Mouse (Mus musculus) lung, embryonic 15.5 days (tissue): ENCODE measurements around the gene Ndufs2. TPM values are rescaled to one million over a fixed set of nuclear protein-coding genes. Genes with fewer than 3 reads are reported as not detected.

Experiments used
- ATAC-seq: fragments of 200-750 bp; cut with Nextera tagmentation; 2 replicates; pipeline ENCODE4 v1.8.0; 2017; ENCODE audit warnings: moderate number of reproducible peaks, borderline replicate concordance; ENCODE audit not compliant: low FRiP score, low TSS enrichment; ENCODE audit errors: extremely low read depth
- H3K27ac ChIP-seq: fragments of 300-500 bp; sonication (generic); 2 replicates; pipeline ENCODE4 v1.5.1; 2015; ENCODE audit warnings: moderate library complexity, mild to moderate bottlenecking, inconsistent platforms
- H3K27me3 ChIP-seq: fragments of 300-500 bp; sonication (generic); 2 replicates; pipeline ENCODE4 v1.6.1; 2015; ENCODE audit warnings: inconsistent platforms
- H3K36me3 ChIP-seq: fragments of 300-500 bp; sonication (generic); 2 replicates; pipeline ENCODE4 v1.6.1; 2015; ENCODE audit warnings: inconsistent platforms
- H3K4me1 ChIP-seq: fragments of 300-500 bp; sonication (generic); 2 replicates; pipeline ENCODE4 v1.6.1; 2015; ENCODE audit warnings: inconsistent platforms
- H3K4me2 ChIP-seq: fragments of 300-500 bp; sonication (generic); 2 replicates; pipeline ENCODE4 v1.6.1; 2015; ENCODE audit warnings: inconsistent platforms, mild to moderate bottlenecking, moderate library complexity
- H3K4me3 ChIP-seq: fragments of 300-500 bp; sonication (generic); 2 replicates; pipeline ENCODE4 v1.5.1; 2015; ENCODE audit warnings: mild to moderate bottlenecking, inconsistent platforms
- H3K9ac ChIP-seq: fragments of 300-500 bp; sonication (generic); 2 replicates; pipeline ENCODE4 v1.6.1; 2015; ENCODE audit warnings: inconsistent platforms
- H3K9me3 ChIP-seq: fragments of 300-500 bp; sonication (generic); 2 replicates; pipeline ENCODE4 v1.6.1; 2016; ENCODE audit warnings: inconsistent platforms
- WGBS: fragments of 180-500 bp; shearing (Covaris S2); methylation state at CpG from one replicate; pipeline ENCODE4 v1.1.7; 2015; 5-methylcytosine and 5-hydroxymethylcytosine counted together
- polyA plus RNA-seq: library from polyadenylated mRNA; unstranded; fragments of >200 nt; fragmentation: Nextera tagmentation; extraction: Ambion mirVana; gene quantifications from 2 replicates; pipeline ENCODE4 v1.2.1, GENCODE M21; 2015

Gene Ndufs2
- polyA plus RNA-seq = 241 and 266 TPM in 2 replicates

- Histone ChIP-seq H3K4me3 (peak within 1 kb of the TSS; percentile 33), H3K9me3 (no peaks in the 10 kb centered on the region), H3K27me3 (0 out of 2 replicates have a peak, but pooled peaks cover 4% of the 10 kb centered on the region), H3K36me3 (no peaks in the 10 kb centered on the region), H3K4me1 (peaks cover 58% of the 10 kb centered on the region), H3K27ac (peak within 1 kb of the TSS; percentile 96), H3K9ac (peak within 1 kb of the TSS; percentile 29), H3K4me2 (peak within 1 kb of the TSS; percentile 63)
- 22% methylated on average over 26 of the region's 26 CpGs for WGBS
- ATAC-seq = no peak
Observed at GRCm38 (mm10) chr1:171250680-171251593, at the start of gene Ndufs2. Ndufs2 (minus strand) TSS chr1:171251388.

GRCm38 (mm10) chr1:171298226-171298625 is 47.0 kb upstream of the Ndufs2 start:
- H3K27me3 ChIP-seq = no peaks in the 10 kb centered on the region; the same call in 1 of the 2 replicates
- WGBS = 62% methylated on average over 3 of the region's 3 CpGs
- ATAC-seq = no peak
- no peak overlapping the region for H3K4me2 ChIP-seq
- H3K9ac ChIP-seq = no peak overlapping the region
- no peak overlapping the region for H3K27ac ChIP-seq
- H3K4me3 ChIP-seq = no peak overlapping the region
- H3K9me3 ChIP-seq = no peaks in the 10 kb centered on the region
- H3K4me1 ChIP-seq = peaks cover 7% of the 10 kb centered on the region; the same call in 1 of the 2 replicates
- H3K36me3 ChIP-seq = no peaks in the 10 kb centered on the region

GRCm38 (mm10) chr1:171295063-171295402 is 43.8 kb upstream of the Ndufs2 start:
- peak overlapping the region; percentile 70 for H3K4me2 ChIP-seq
- H3K4me1 ChIP-seq = peaks cover 9% of the 10 kb centered on the region; the same call in 1 of the 2 replicates
- WGBS = 13% methylated on average over 3 of the region's 3 CpGs
- ATAC-seq = peak; percentile 4; the same call in 1 of the 2 replicates
- H3K9me3 ChIP-seq = no peaks in the 10 kb centered on the region
- H3K27me3 ChIP-seq = no peaks in the 10 kb centered on the region; the same call in 1 of the 2 replicates
- H3K27ac ChIP-seq = peak overlapping the region; percentile 95
- peaks cover under 1% of the 10 kb centered on the region; the same call in 1 of the 2 replicates for H3K36me3 ChIP-seq
- H3K4me3 ChIP-seq = peak overlapping the region; percentile 74
- H3K9ac ChIP-seq = peak overlapping the region; percentile 81

GRCm38 (mm10) chr1:171294298-171295062 is 43.3 kb upstream of the Ndufs2 start, which contains the start of gene Ufc1:
Ufc1 (minus strand) TSS chr1:171295024.
- no peaks in the 10 kb centered on the region for H3K9me3 ChIP-seq
- peaks cover 6% of the 10 kb centered on the region; the same call in 1 of the 2 replicates for H3K36me3 ChIP-seq
- peaks cover 9% of the 10 kb centered on the region; the same call in 1 of the 2 replicates for H3K4me1 ChIP-seq
- H3K27me3 ChIP-seq = no peaks in the 10 kb centered on the region; the same call in 1 of the 2 replicates
- peak within 1 kb of the TSS; percentile 70 for H3K4me2 ChIP-seq
- WGBS = under 1% methylated on average over 42 of the region's 42 CpGs
- H3K27ac ChIP-seq = peak within 1 kb of the TSS; percentile 95
- peak within 1 kb of the TSS; percentile 74 for H3K4me3 ChIP-seq
- peak; percentile 86 for ATAC-seq
- peak within 1 kb of the TSS; percentile 81 for H3K9ac ChIP-seq

- WGBS = 15% methylated on average over 5 of the region's 5 CpGs
- peak overlapping the region; percentile 74 for H3K4me3 ChIP-seq
- H3K9ac ChIP-seq = peak overlapping the region; percentile 81
- no peaks in the 10 kb centered on the region; the same call in 1 of the 2 replicates for H3K27me3 ChIP-seq
- peaks cover 12% of the 10 kb centered on the region for H3K36me3 ChIP-seq
- peak overlapping the region; percentile 70 for H3K4me2 ChIP-seq
- H3K4me1 ChIP-seq = peaks cover 9% of the 10 kb centered on the region; the same call in 1 of the 2 replicates
- peak overlapping the region; percentile 95 for H3K27ac ChIP-seq
- no peak for ATAC-seq
- no peaks in the 10 kb centered on the region for H3K9me3 ChIP-seq
Observed at GRCm38 (mm10) chr1:171293906-171294297, 42.7 kb upstream of the Ndufs2 start.

GRCm38 (mm10) chr1:171293351-171293750 is 42.2 kb upstream of the Ndufs2 start:
- 65% methylated on average over 3 of the region's 3 CpGs for WGBS
- no peak for ATAC-seq
- Histone ChIP-seq H3K4me3 (peak overlapping the region; percentile 74), H3K4me2 (peak overlapping the region; percentile 70), H3K9ac (no peak overlapping the region; the same call in 1 of the 2 replicates), H3K27ac (no peak overlapping the region), H3K4me1 (peaks cover 11% of the 10 kb centered on the region; the same call in 1 of the 2 replicates), H3K36me3 (peaks cover 18% of the 10 kb centered on the region), H3K9me3 (no peaks in the 10 kb centered on the region), H3K27me3 (no peaks in the 10 kb centered on the region; the same call in 1 of the 2 replicates)

- H3K9me3 ChIP-seq = no peaks in the 10 kb centered on the region
- peak overlapping the region; percentile 99 for H3K4me3 ChIP-seq
- WGBS = 64% methylated on average over 4 of the region's 4 CpGs
- ATAC-seq = no peak
- peak overlapping the region; percentile 69 for H3K4me2 ChIP-seq
- peaks cover 49% of the 10 kb centered on the region for H3K36me3 ChIP-seq
- no peaks in the 10 kb centered on the region for H3K27me3 ChIP-seq
- H3K27ac ChIP-seq = peak overlapping the region; percentile 57; the same call in 1 of the 2 replicates
- H3K4me1 ChIP-seq = peaks cover 21% of the 10 kb centered on the region
- H3K9ac ChIP-seq = peak overlapping the region; percentile 41; the same call in 1 of the 2 replicates
Observed at GRCm38 (mm10) chr1:171288328-171288727, 37.1 kb upstream of the Ndufs2 start.

GRCm38 (mm10) chr1:171287136-171288081 is 36.2 kb upstream of the Ndufs2 start, which contains the start of gene Usp21:
Usp21 (minus strand) TSS chr1:171287991.
- Histone ChIP-seq H3K27me3 (no peaks in the 10 kb centered on the region), H3K4me1 (peaks cover 18% of the 10 kb centered on the region), H3K4me2 (peak within 1 kb of the TSS; percentile 69), H3K9ac (peak within 1 kb of the TSS; percentile 99), H3K4me3 (peak within 1 kb of the TSS; percentile 99), H3K27ac (peak within 1 kb of the TSS; percentile 92), H3K36me3 (peaks cover 58% of the 10 kb centered on the region), H3K9me3 (no peaks in the 10 kb centered on the region)
- ATAC-seq = peak; percentile 94
- under 1% methylated on average over 45 of the region's 49 CpGs for WGBS

- no peak overlapping the region; the same call in 1 of the 2 replicates for H3K9ac ChIP-seq
- peak overlapping the region; percentile 99 for H3K4me3 ChIP-seq
- ATAC-seq = no peak
- H3K36me3 ChIP-seq = peaks cover 61% of the 10 kb centered on the region
- H3K27me3 ChIP-seq = no peaks in the 10 kb centered on the region
- H3K4me1 ChIP-seq = peaks cover 25% of the 10 kb centered on the region
- peak overlapping the region; percentile 69 for H3K4me2 ChIP-seq
- H3K27ac ChIP-seq = no peak overlapping the region
- H3K9me3 ChIP-seq = no peaks in the 10 kb centered on the region
- 91% methylated on average over 19 of the region's 19 CpGs for WGBS
Observed at GRCm38 (mm10) chr1:171286517-171286916, 35.3 kb upstream of the Ndufs2 start.

GRCm38 (mm10) chr1:171285096-171285892 is 34.1 kb upstream of the Ndufs2 start:
- no peak overlapping the region for H3K4me2 ChIP-seq
- 82% methylated on average over 20 of the region's 20 CpGs for WGBS
- H3K9ac ChIP-seq = no peak overlapping the region
- H3K27me3 ChIP-seq = no peaks in the 10 kb centered on the region
- H3K27ac ChIP-seq = no peak overlapping the region
- no peaks in the 10 kb centered on the region for H3K9me3 ChIP-seq
- H3K4me1 ChIP-seq = peaks cover 26% of the 10 kb centered on the region
- no peak for ATAC-seq
- H3K36me3 ChIP-seq = peaks cover 61% of the 10 kb centered on the region
- H3K4me3 ChIP-seq = no peak overlapping the region
